Mouse (Mus musculus) 416B (cell line): Measurements from ENCODE around the gene Fam173a.

Experiments used
- DNase-seq: peaks from one replicate; pipeline ENCODE4 v3.0.0; 2011; ENCODE audit warnings: low read depth

Fam173a gene

DNA sequence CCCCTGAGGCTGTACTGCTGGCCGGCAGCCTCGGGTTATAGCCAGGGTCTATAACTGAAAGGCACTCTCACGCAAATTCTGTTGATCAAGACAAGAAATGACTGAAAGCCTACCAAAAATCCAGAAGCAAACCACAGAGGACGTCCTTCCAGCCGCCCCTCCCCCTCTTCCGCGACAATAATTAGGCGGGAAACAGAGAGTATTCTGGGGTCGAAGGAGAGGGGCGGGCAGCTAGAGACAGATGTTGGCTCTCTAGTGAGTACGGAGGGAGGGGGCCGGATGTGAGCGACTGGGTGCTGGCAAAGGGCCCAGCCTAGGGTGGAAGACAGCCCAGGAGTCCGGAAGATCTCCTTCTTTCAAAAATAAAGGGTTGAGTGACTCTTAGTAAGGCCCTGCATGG, at the start of gene Fam173a:
Gene Fam173a (minus strand): TSS at position 287 of the 400 bp plus-strand sequence.
- peak; percentile 95 for DNase-seq

- no peak for DNase-seq
These were observed 48.6 kb upstream of the Fam173a start, which contains the start of gene Gm20683 for GRCm38 (mm10) chr17:25841117-25841880. Gm20683 (minus strand) TSS chr17:25841763.

GRCm38 (mm10) chr17:25840519-25840918, 47.8 kb upstream of the Fam173a start:
- no peak for DNase-seq

DNA sequence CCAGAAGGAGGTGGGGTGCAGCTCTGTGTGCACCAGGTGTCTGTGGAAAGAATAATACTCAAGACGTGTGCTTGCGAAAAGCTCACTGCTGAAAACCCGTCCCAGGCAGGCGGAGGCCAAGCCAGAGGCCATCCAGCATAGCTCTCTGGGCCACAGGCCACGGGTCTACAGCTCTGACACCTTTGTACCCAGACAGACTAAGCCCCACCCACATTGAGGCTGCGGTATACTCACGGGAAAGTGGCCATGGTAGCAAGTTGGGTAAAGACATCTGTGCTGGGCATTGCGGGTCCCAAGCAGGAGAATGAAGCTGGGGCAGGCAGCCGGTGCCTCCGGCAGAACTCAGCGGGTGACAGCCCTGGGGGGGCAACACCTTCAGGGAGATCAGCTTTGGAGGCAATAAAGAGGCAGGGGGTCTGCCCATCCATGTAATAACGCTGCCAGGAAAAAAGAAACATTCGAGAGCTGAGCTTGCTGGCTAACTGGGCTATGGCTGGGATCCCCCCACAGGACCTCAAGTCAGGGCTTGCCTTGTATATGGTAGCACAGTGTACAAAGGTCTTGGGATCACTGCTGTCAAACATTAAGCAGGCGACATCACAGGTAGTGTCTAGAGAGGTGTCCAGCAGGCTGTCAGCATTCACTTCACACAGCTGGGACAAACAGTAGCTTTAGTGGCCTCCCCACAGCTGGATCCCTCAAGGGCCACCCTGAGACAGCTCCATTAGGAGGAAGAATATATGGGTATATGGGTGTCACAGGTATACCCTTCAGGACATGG, 46.9 kb upstream of the Fam173a start:
- DNase-seq, result no peak

DNA sequence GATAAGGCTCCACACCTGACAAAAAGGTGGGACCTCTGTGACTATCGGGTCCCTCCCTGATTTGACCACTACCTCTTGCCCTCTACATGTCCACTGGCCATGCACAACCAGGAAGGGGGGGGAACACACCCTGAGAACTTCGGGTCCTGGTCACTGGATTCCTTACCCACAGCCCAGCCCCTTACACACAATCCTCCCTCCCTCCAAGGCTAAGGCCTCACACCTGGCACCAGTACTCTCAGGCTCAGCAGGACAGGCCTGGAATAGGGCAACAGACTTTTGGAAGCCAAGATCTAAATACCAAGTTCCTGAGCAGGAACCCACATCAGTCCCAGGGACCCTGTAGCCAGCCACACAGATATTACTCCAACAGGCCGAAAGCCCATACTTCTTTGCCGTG, 46.2 kb upstream of the Fam173a start:
- DNase-seq, result no peak

GRCm38 (mm10) chr17:25837533-25837932, 44.8 kb upstream of the Fam173a start:
- no peak for DNase-seq

DNA sequence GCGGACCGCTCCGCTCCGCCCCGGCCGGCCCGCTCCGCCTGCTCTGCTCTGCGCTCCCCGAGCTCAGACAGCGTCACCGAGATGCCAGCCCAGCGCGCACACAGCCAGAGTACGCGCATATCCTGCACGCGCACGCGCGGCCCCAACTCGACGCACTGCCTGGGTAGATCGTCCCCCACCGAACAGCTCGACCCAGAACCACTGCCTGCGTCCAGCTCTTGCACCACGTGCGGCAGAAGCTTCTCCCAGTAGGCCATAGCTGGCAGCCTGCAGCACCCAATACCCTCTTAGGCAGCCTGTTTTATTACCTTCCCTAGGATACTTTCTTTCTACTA, 44.3 kb upstream of the Fam173a start, which contains the start of gene Rhbdl1:
Gene Rhbdl1 (minus strand): TSS at position 220 of the 335 bp plus-strand sequence.
- DNase-seq, result no peak

- DNase-seq, result no peak
These were observed 43.8 kb upstream of the Fam173a start for GRCm38 (mm10) chr17:25836397-25837075.

- DNase-seq, result no peak
These were observed 43.1 kb upstream of the Fam173a start for GRCm38 (mm10) chr17:25835816-25836215.

GRCm38 (mm10) chr17:25835301-25835700, 42.6 kb upstream of the Fam173a start:
- no peak for DNase-seq

DNA sequence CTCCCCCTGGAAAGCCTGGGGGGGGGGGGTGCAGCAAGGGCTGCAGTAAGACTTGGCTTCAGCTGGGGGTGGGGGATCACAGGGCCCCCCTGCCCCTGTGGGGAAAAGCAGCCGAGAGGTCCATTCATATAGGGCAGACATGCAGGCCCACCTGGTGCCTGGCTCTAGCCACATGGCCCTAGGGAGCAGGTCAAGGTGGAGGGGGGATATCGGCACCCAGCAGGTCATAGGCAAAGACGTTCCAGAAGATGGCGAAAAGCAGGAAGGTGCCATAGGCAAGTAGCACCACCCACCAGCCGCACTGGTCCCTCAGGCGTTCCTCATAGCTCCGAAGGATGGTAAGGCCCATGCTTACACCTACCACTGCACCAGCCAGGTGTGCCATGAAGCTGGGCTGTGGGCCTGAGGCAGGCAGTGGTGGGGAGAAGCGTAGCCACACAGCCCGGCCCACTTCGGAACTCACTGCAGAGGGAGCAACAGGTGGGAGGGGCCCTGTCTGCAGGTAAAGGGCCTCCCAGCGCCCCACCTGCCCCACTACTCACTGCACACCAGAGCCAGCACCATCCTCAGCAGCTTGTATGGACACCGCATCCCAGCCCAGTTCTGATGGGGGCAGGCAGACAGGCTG, 42.0 kb upstream of the Fam173a start:
- DNase-seq, result no peak

DNA sequence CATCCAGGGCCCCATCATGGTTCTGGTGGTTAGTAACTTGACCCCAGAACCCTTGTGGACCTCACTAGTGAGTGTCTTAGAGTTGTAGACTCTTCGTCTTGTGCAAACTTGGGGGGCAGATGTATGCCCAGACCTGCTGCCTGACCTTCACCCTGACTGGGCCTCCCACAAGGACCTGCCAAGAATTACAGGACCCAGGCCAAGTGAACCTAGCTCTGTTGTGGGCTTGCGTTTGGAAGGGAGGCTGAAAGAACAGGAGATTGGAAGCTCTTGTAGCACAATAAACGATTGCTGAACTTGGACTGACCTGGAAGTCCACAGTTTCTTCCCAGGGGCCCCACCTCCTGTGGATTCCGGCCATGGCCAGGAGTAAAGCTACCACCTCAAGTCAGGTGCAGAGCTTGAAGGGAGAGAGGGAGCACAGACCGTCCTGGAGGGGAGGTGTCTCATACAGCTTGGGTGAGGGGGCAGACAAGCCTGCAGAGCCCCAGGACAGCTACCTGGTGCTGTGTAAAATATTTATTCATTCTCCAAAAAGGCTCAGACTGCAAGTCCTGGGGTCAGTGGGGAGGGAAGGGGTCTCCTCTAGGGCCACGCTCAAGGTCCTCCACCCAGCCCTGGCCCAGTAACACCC, 41.4 kb upstream of the Fam173a start:
- no peak for DNase-seq

GRCm38 (mm10) chr17:25833291-25833663, 40.6 kb upstream of the Fam173a start, which contains the start of gene Stub1:
Stub1 (minus strand) TSS chr17:25833404.
- DNase-seq, result peak; percentile 99

GRCm38 (mm10) chr17:25832436-25833290, 40.0 kb upstream of the Fam173a start:
- peak; percentile 100 for DNase-seq

- peak; percentile 80 for DNase-seq
These were observed 39.0 kb upstream of the Fam173a start for GRCm38 (mm10) chr17:25831451-25832281.

DNA sequence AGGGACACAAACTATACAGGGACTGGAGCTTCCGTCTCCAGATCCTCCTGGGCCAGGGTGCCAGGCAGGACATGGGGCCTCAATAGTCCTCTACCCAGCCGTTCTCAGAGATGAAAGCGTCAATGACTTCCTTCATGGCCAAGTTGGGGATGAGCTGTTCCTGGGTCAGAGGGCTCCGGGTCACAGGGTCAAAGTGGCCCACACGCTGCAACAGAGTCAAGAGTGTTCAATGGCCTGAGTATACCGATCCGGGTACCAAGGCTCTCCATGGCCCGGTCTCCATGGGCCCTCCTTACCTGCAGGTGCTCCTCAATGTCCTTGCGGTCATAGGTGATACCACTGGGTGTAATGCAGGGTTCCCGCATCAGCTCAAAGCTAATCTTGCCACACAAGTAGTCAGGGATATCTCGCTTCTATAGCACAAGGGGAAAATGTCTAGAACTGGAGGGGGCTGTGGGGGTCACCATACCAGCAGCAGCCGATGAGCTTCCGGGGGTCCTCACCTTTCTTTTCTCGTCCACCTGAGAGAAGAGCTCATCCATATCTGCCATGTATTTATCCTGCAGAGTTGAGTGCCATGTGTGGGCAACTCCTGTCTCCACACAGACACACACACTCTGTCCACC, 38.2 kb upstream of the Fam173a start:
- DNase-seq, result no peak

DNA sequence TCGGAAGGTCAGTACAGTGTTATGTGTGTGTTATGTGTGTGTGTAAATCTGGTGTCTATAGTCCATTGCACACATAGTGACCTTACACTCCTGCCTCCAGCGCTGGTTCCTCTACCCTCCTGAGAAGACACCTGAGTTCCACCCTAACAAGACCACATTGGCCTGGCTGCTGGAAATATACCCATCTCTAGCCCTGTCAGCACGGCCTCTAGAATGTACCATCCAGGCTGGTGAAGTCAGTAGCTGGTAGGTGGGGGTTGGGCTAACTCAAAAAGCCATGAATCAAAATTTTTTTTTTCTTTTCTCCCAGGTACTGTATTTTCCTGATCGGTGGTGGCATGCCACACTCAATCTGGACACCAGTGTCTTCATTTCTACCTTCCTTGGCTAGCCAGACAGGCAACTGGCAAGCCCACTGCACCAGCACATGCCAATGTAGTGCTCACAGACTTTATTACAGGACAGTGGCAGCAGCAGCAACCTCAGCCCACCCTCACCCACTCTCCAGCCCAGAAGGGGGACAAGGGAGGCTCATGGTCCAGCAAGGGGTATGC, 37.6 kb upstream of the Fam173a start:
- no peak for DNase-seq

DNA sequence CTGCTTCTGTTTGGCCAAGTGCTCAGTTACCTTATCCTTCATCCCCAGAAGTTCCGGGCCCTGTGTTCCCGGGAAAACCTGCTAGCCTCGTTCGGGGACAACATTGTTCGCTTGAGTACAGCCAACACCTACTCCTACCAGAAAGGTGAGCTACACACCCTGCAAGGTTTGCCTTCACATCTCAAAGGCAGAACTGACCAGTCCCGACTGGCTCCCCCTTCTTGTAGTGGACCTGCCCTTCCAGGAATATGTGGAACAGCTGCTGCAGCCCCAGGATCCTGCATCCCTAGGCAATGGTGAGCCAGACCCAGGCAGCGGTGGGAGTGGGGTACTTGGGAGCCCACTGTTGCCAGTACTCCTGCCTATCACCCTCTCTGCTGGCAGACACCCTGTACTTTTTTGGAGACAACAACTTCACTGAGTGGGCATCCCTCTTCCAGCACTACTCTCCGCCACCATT, 36.9 kb upstream of the Fam173a start:
- no peak for DNase-seq
